Mouse (Mus musculus) intestine, embryonic 16.5 days (tissue): Measurements from ENCODE around the gene Fam181a. TPM values are rescaled to one million over a fixed set of nuclear protein-coding genes. Genes with fewer than 3 reads are reported as not detected.

Experiments
- ATAC-seq: fragments of 200-750 bp; cut with Nextera tagmentation; 2 replicates; pipeline ENCODE4 v1.8.0; 2017; ENCODE audit warnings: moderate TSS enrichment, moderate library complexity
- H3K27ac ChIP-seq: fragments of 300-500 bp; sonication (generic); 2 replicates; pipeline ENCODE4 v1.5.1; 2014; ENCODE audit warnings: mild to moderate bottlenecking, low read length
- H3K27me3 ChIP-seq: fragments of 300-500 bp; sonication (generic); replicated peaks from 2 replicates; pipeline ENCODE4 v1.6.1; 2014; ENCODE audit warnings: low read length, control low read depth, mixed read lengths; ENCODE audit not compliant: control insufficient read depth, insufficient read depth
- H3K36me3 ChIP-seq: fragments of 300-500 bp; sonication (generic); 2 replicates; pipeline ENCODE4 v1.6.1; 2014; ENCODE audit warnings: low read length, control low read depth; ENCODE audit not compliant: control insufficient read depth, insufficient read depth
- H3K4me1 ChIP-seq: fragments of 300-500 bp; sonication (generic); 2 replicates; pipeline ENCODE4 v1.6.1; 2014; ENCODE audit warnings: low read length, control low read depth, mixed read lengths; ENCODE audit not compliant: control insufficient read depth, insufficient read depth
- H3K4me2 ChIP-seq: fragments of 300-500 bp; sonication (generic); 2 replicates; pipeline ENCODE4 v1.6.1; 2014; ENCODE audit warnings: low read depth, low read length, control low read depth
- H3K4me3 ChIP-seq: fragments of 300-500 bp; sonication (generic); 2 replicates; pipeline ENCODE4 v1.5.1; 2014; ENCODE audit warnings: mild to moderate bottlenecking, low read length
- H3K9ac ChIP-seq: fragments of 300-500 bp; sonication (generic); 2 replicates; pipeline ENCODE4 v1.6.1; 2014; ENCODE audit warnings: low read depth, low read length
- H3K9me3 ChIP-seq: fragments of 300-500 bp; sonication (generic); 2 replicates; pipeline ENCODE4 v1.6.1; 2016; ENCODE audit warnings: low read length, control low read depth; ENCODE audit not compliant: control insufficient read depth
- WGBS: fragments of 180-500 bp; shearing (Covaris S2); extraction: QIAGEN DNeasy Blood & Tissue Kit; methylation state at CpG from one replicate; pipeline ENCODE4 v1.1.7; 2014; 5-methylcytosine and 5-hydroxymethylcytosine counted together
- polyA plus RNA-seq: library from polyadenylated mRNA; unstranded; fragments of >200 nt; fragmentation: Nextera tagmentation; extraction: Ambion mirVana; gene quantifications from 2 replicates; pipeline ENCODE4 v1.2.1, GENCODE M21; 2015

Gene Fam181a
- polyA plus RNA-seq, 1 experiment from 2014 or later = not detected

- H3K9ac ChIP-seq = no peak overlapping the region
- peaks cover 22% of the 10 kb centered on the region for H3K27me3 ChIP-seq
- no peak overlapping the region for H3K4me3 ChIP-seq
- no peak overlapping the region for H3K27ac ChIP-seq
- H3K36me3 ChIP-seq = no peaks in the 10 kb centered on the region
- H3K4me2 ChIP-seq = no peak overlapping the region
- ATAC-seq = no peak
- 78% methylated on average over 8 of the region's 8 CpGs for WGBS
- H3K9me3 ChIP-seq = no peaks in the 10 kb centered on the region
- H3K4me1 ChIP-seq = no peaks in the 10 kb centered on the region
Observed at GRCm38 (mm10) chr12:103311921-103312320, 1.1 kb downstream of the Fam181a start.

- no peaks in the 10 kb centered on the region for H3K36me3 ChIP-seq
- WGBS = 74% methylated on average over 6 of the region's 6 CpGs
- no peak overlapping the region for H3K9ac ChIP-seq
- H3K4me3 ChIP-seq = no peak overlapping the region
- no peaks in the 10 kb centered on the region for H3K4me1 ChIP-seq
- no peaks in the 10 kb centered on the region for H3K9me3 ChIP-seq
- no peak overlapping the region for H3K4me2 ChIP-seq
- peaks cover 22% of the 10 kb centered on the region for H3K27me3 ChIP-seq
- ATAC-seq = no peak
- no peak overlapping the region for H3K27ac ChIP-seq
Observed at GRCm38 (mm10) chr12:103313274-103313673, 2.5 kb downstream of the Fam181a start.

GRCm38 (mm10) chr12:103313871-103314639 lies 3.3 kb downstream of the Fam181a start:
- Histone ChIP-seq H3K36me3 (no peaks in the 10 kb centered on the region), H3K9ac (no peak overlapping the region), H3K9me3 (no peaks in the 10 kb centered on the region), H3K27ac (no peak overlapping the region), H3K4me1 (no peaks in the 10 kb centered on the region), H3K27me3 (peaks cover 22% of the 10 kb centered on the region), H3K4me3 (no peak overlapping the region), H3K4me2 (no peak overlapping the region)
- no peak for ATAC-seq
- 64% methylated on average over 21 of the region's 21 CpGs for WGBS

GRCm38 (mm10) chr12:103314640-103315361 lies 4.0 kb downstream of the Fam181a start:
- Histone ChIP-seq H3K4me1 (no peaks in the 10 kb centered on the region), H3K36me3 (no peaks in the 10 kb centered on the region), H3K4me2 (0 out of 2 replicates have a peak overlapping the region, but pooled peaks have one; percentile 18), H3K9ac (no peak overlapping the region), H3K4me3 (no peak overlapping the region), H3K9me3 (no peaks in the 10 kb centered on the region), H3K27ac (no peak overlapping the region), H3K27me3 (peaks cover 22% of the 10 kb centered on the region)
- no peak for ATAC-seq
- 8% methylated on average over 25 of the region's 25 CpGs for WGBS

- H3K27me3 ChIP-seq = peaks cover 22% of the 10 kb centered on the region
- 41% methylated on average over 20 of the region's 20 CpGs for WGBS
- ATAC-seq = no peak
Observed at GRCm38 (mm10) chr12:103315831-103316545, 5.2 kb downstream of the Fam181a start.

GRCm38 (mm10) chr12:103322801-103323200 lies 12.0 kb downstream of the Fam181a start:
- WGBS = 33% methylated on average over 3 of the region's 3 CpGs
- Histone ChIP-seq H3K4me2 (no peak overlapping the region), H3K9ac (no peak overlapping the region), H3K4me1 (peaks cover 4% of the 10 kb centered on the region; the same call in 1 of the 2 replicates), H3K27ac (no peak overlapping the region), H3K9me3 (no peaks in the 10 kb centered on the region), H3K27me3 (peaks cover 15% of the 10 kb centered on the region), H3K36me3 (no peaks in the 10 kb centered on the region), H3K4me3 (no peak overlapping the region)
- no peak for ATAC-seq

More at GRCm38 (mm10) chr12:103315831-103316545, 5.2 kb downstream of the Fam181a start:
- no peak overlapping the region for H3K27ac ChIP-seq
- H3K9me3 ChIP-seq = no peaks in the 10 kb centered on the region
- no peaks in the 10 kb centered on the region for H3K36me3 ChIP-seq
- H3K4me2 ChIP-seq = no peak overlapping the region
- H3K9ac ChIP-seq = no peak overlapping the region
- no peaks in the 10 kb centered on the region for H3K4me1 ChIP-seq
- no peak overlapping the region for H3K4me3 ChIP-seq

- H3K4me3 ChIP-seq = peak overlapping the region; percentile 30
- no peaks in the 10 kb centered on the region for H3K9me3 ChIP-seq
- peak overlapping the region; percentile 56 for H3K4me2 ChIP-seq
- 0 out of 2 replicates have a peak overlapping the region, but pooled peaks have one; percentile 40 for H3K9ac ChIP-seq
- H3K4me1 ChIP-seq = peaks cover 4% of the 10 kb centered on the region; the same call in 1 of the 2 replicates
- WGBS = 9% methylated on average over 60 of the region's 60 CpGs
- H3K27ac ChIP-seq = no peak overlapping the region
- H3K27me3 ChIP-seq = peaks cover 15% of the 10 kb centered on the region
- H3K36me3 ChIP-seq = no peaks in the 10 kb centered on the region
- ATAC-seq = peak; percentile 93
Observed at GRCm38 (mm10) chr12:103325156-103325857, 14.5 kb downstream of the Fam181a start.

GRCm38 (mm10) chr12:103326569-103326968 lies 15.8 kb downstream of the Fam181a start:
- Histone ChIP-seq H3K9ac (no peak overlapping the region), H3K27me3 (peaks cover 15% of the 10 kb centered on the region), H3K4me2 (no peak overlapping the region), H3K9me3 (no peaks in the 10 kb centered on the region), H3K4me3 (no peak overlapping the region), H3K27ac (no peak overlapping the region), H3K36me3 (no peaks in the 10 kb centered on the region), H3K4me1 (peaks cover 4% of the 10 kb centered on the region; the same call in 1 of the 2 replicates)
- no peak for ATAC-seq
- WGBS = 71% methylated on average over 4 of the region's 4 CpGs
